Mouse (Mus musculus): ENCODE data around the gene Cdk6.

GRCm38 (mm10) chr5:3352314-3352713, 11.0 kb downstream of the Cdk6 start:
- TF ChIP-seq CTCF (IDR thresholded peaks at IDR 0.05; ENCODE audit: control insufficient read depth, insufficient read depth, insufficient read length), result no peak
- no peak for TF ChIP-seq MYOG (IDR thresholded peaks at IDR 0.05; ENCODE audit: control insufficient read depth, extremely low read depth, insufficient read length)
- no peak for TF ChIP-seq CEBPB (IDR thresholded peaks at IDR 0.05; ENCODE audit: low read depth)
- no peak for TF ChIP-seq MAX (IDR thresholded peaks at IDR 0.05)
- no peak for TF ChIP-seq MYOD1 (IDR thresholded peaks at IDR 0.05; ENCODE audit: control insufficient read depth, insufficient read length, low read depth)
- no peak for TF ChIP-seq USF1 (IDR thresholded peaks at IDR 0.05; ENCODE audit: low read depth)
